Mouse (Mus musculus): ENCODE results near the gene Tktl2. TPM values are rescaled to one million over a fixed set of nuclear protein-coding genes. Genes with fewer than 3 reads are reported as not detected.

Gene Tktl2
- polyA plus RNA-seq (2016; fragmentation: Nextera tagmentation; extraction: Ambion mirVana), result 0.06 TPM in 1 of 2 replicates, not detected in the other

- Histone ChIP-seq H3K9ac (replicated peaks) (no peak within 1 kb of the TSS), H3K9me3 (no peaks in the 10 kb centered on the region), H3K27ac (replicated peaks) (no peak within 1 kb of the TSS), H3K27me3 (no peaks in the 10 kb centered on the region), H3K4me2 (replicated peaks) (no peak within 1 kb of the TSS), H3K4me1 (no peaks in the 10 kb centered on the region), H3K36me3 (no peaks in the 10 kb centered on the region), H3K4me3 (no peak within 1 kb of the TSS)
- no peak for ATAC-seq (ENCODE audit: low FRiP score, low read depth)
- WGBS, result 96% methylated on average over 22 of the region's 22 CpGs
Observed at GRCm38 (mm10) chr8:66511537-66511936, at the start of gene Tktl2. Tktl2 (plus strand) TSS chr8:66511756.

GRCm38 (mm10) chr8:66469821-66470220, 41.7 kb upstream of the Tktl2 start:
- no peak overlapping the region for H3K9ac ChIP-seq (replicated peaks)
- WGBS, result 90% methylated on average over 3 of the region's 3 CpGs

GRCm38 (mm10) chr8:66476880-66477279, 34.7 kb upstream of the Tktl2 start:
- H3K9ac ChIP-seq (replicated peaks), result no peak overlapping the region
- H3K27me3 ChIP-seq, result no peaks in the 10 kb centered on the region
- WGBS, result 96% methylated on average over 3 of the region's 3 CpGs
- no peak overlapping the region for H3K27ac ChIP-seq (replicated peaks)
- no peak overlapping the region for H3K4me3 ChIP-seq
- ATAC-seq (ENCODE audit: low FRiP score, low read depth), result no peak
- H3K4me2 ChIP-seq (replicated peaks), result no peak overlapping the region
- H3K4me1 ChIP-seq, result no peaks in the 10 kb centered on the region
- no peaks in the 10 kb centered on the region for H3K9me3 ChIP-seq
- peaks cover 58% of the 10 kb centered on the region for H3K36me3 ChIP-seq

More at GRCm38 (mm10) chr8:66469821-66470220, 41.7 kb upstream of the Tktl2 start:
- H3K9me3 ChIP-seq, result no peaks in the 10 kb centered on the region
- H3K27me3 ChIP-seq, result no peaks in the 10 kb centered on the region
- H3K36me3 ChIP-seq, result peaks cover under 1% of the 10 kb centered on the region; the same call in 1 of the 2 replicates
- no peak overlapping the region for H3K4me3 ChIP-seq
- no peak overlapping the region for H3K27ac ChIP-seq (replicated peaks)
- H3K4me2 ChIP-seq (replicated peaks), result no peak overlapping the region
- no peaks in the 10 kb centered on the region for H3K4me1 ChIP-seq
- no peak for ATAC-seq (ENCODE audit: low FRiP score, low read depth)

GRCm38 (mm10) chr8:66486084-66486763, 25.3 kb upstream of the Tktl2 start, which contains the start of gene Tma16:
Tma16 (minus strand) TSS chr8:66486530.
- Histone ChIP-seq H3K27ac (replicated peaks) (peak within 1 kb of the TSS; percentile 69), H3K36me3 (peaks cover 21% of the 10 kb centered on the region), H3K9ac (replicated peaks) (peak within 1 kb of the TSS; percentile 76), H3K9me3 (no peaks in the 10 kb centered on the region), H3K4me2 (replicated peaks) (peak within 1 kb of the TSS; percentile 70), H3K27me3 (no peaks in the 10 kb centered on the region), H3K4me3 (peak within 1 kb of the TSS; percentile 91), H3K4me1 (peaks cover 6% of the 10 kb centered on the region; the same call in 1 of the 2 replicates)
- ATAC-seq (ENCODE audit: low FRiP score, low read depth), result peak; percentile 97
- WGBS, result under 1% methylated on average over 45 of the region's 45 CpGs

- Histone ChIP-seq H3K27me3 (no peaks in the 10 kb centered on the region), H3K4me2 (replicated peaks) (no peak overlapping the region), H3K9ac (replicated peaks) (no peak overlapping the region), H3K4me1 (peaks cover 6% of the 10 kb centered on the region; the same call in 1 of the 2 replicates), H3K36me3 (peaks cover 3% of the 10 kb centered on the region; the same call in 1 of the 2 replicates), H3K9me3 (no peaks in the 10 kb centered on the region), H3K4me3 (no peak overlapping the region), H3K27ac (replicated peaks) (no peak overlapping the region)
- ATAC-seq (ENCODE audit: low FRiP score, low read depth), result no peak
- 49% methylated on average over 3 of the region's 3 CpGs for WGBS
Observed at GRCm38 (mm10) chr8:66488556-66488955, 23.0 kb upstream of the Tktl2 start.

- 92% methylated on average over 4 of the region's 4 CpGs for WGBS
- Histone ChIP-seq H3K9ac (replicated peaks) (no peak overlapping the region), H3K27me3 (no peaks in the 10 kb centered on the region), H3K4me1 (no peaks in the 10 kb centered on the region), H3K27ac (replicated peaks) (no peak overlapping the region), H3K9me3 (no peaks in the 10 kb centered on the region), H3K36me3 (no peaks in the 10 kb centered on the region), H3K4me3 (no peak overlapping the region), H3K4me2 (replicated peaks) (no peak overlapping the region)
- ATAC-seq (ENCODE audit: low FRiP score, low read depth), result no peak
Observed at GRCm38 (mm10) chr8:66490624-66491023, 20.9 kb upstream of the Tktl2 start.

GRCm38 (mm10) chr8:66494496-66494895, 17.1 kb upstream of the Tktl2 start:
- no peak overlapping the region for H3K9ac ChIP-seq (replicated peaks)
- no peaks in the 10 kb centered on the region for H3K9me3 ChIP-seq
- ATAC-seq (ENCODE audit: low FRiP score, low read depth), result no peak
- H3K4me2 ChIP-seq (replicated peaks), result no peak overlapping the region
- no peaks in the 10 kb centered on the region; the same call in 1 of the 2 replicates for H3K27me3 ChIP-seq
- no peaks in the 10 kb centered on the region for H3K36me3 ChIP-seq
- WGBS, result 74% methylated on average over 2 of the region's 2 CpGs
- H3K4me3 ChIP-seq, result no peak overlapping the region
- H3K27ac ChIP-seq (replicated peaks), result no peak overlapping the region
- no peaks in the 10 kb centered on the region for H3K4me1 ChIP-seq

DNA sequence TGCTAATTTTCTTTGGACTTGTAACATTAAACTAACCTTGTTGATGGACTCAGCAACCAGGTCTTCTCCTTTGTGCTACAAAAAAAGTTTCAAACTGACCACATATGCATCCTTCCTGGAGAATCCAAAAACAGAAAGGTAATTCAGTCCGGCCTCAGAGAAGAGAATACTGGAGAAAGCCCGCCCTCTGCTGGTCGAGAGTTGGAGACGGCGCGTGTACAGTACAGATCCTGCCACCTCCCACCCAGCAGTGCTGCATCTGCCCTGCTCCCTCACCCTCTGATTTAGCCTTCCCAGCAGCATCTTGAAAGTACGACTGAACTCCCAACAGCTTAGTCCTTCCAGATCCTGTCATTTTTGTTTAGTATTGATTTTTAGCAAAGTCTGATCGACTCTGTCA, 15.8 kb upstream of the Tktl2 start:
- no peaks in the 10 kb centered on the region for H3K9me3 ChIP-seq
- no peaks in the 10 kb centered on the region; the same call in 1 of the 2 replicates for H3K27me3 ChIP-seq
- peak; percentile 89 for ATAC-seq (ENCODE audit: low FRiP score, low read depth)
- no peak overlapping the region for H3K9ac ChIP-seq (replicated peaks)
- H3K36me3 ChIP-seq, result no peaks in the 10 kb centered on the region
- WGBS, result 8% methylated on average over 8 of the region's 8 CpGs
- no peak overlapping the region for H3K4me2 ChIP-seq (replicated peaks)
- no peak overlapping the region for H3K4me3 ChIP-seq
- H3K4me1 ChIP-seq, result no peaks in the 10 kb centered on the region
- H3K27ac ChIP-seq (replicated peaks), result no peak overlapping the region

DNA sequence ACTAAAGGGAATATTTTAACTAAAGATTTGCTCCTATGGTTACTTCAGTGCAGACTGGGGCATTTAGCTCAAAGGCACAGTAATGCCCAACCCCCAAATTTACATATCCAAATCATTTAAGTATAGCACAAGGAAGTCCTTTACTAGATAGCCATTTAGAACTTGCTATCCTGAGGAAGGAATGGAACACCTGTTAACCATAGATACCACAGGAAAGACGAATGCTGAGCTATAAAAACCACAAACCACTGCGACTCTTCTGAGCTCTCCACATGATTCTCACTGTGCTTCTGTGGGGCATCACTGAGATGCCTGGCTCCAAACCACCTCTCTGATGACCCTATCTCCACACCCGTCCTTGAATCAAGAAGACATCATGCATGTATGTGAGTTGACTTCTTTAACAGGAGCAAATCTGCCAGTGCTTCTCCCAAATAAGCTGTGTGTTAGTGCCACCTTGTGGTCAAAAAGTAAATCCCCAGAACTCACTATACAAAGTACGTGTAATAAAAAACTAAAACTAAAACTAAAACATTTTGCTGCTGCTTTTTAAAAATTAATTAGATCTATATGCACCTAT, 14.5 kb upstream of the Tktl2 start:
- Histone ChIP-seq H3K4me1 (no peaks in the 10 kb centered on the region), H3K9me3 (no peaks in the 10 kb centered on the region), H3K4me2 (replicated peaks) (no peak overlapping the region), H3K4me3 (no peak overlapping the region), H3K27me3 (no peaks in the 10 kb centered on the region; the same call in 1 of the 2 replicates), H3K9ac (replicated peaks) (no peak overlapping the region), H3K36me3 (no peaks in the 10 kb centered on the region), H3K27ac (replicated peaks) (no peak overlapping the region)
- WGBS, result 43% methylated on average over 4 of the region's 4 CpGs
- no peak for ATAC-seq (ENCODE audit: low FRiP score, low read depth)

DNA sequence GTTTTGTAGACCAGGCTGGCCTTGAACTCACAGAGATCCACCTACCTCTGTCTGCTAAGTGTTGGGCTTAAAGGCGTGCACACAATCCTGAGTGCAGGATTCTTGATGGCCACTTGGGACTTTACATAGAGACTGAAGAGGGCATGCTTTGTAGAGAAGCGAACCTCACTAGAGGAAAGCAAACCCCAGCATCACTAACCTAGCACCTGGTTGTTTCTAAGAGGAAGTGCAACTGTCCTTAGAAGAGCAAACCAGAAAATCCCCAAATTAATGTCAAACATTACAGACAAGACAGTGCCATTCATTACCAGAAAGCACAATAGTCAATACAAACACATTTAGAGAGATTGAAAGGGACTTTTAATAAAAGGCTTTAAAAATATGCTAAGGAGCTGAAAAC, 8.2 kb upstream of the Tktl2 start:
- H3K4me3 ChIP-seq, result no peak overlapping the region
- no peaks in the 10 kb centered on the region for H3K36me3 ChIP-seq
- no peaks in the 10 kb centered on the region for H3K27me3 ChIP-seq
- no peak overlapping the region for H3K9ac ChIP-seq (replicated peaks)
- ATAC-seq (ENCODE audit: low FRiP score, low read depth), result no peak
- H3K4me1 ChIP-seq, result no peaks in the 10 kb centered on the region
- WGBS, result 88% methylated on average over 2 of the region's 2 CpGs
- H3K4me2 ChIP-seq (replicated peaks), result no peak overlapping the region
- H3K27ac ChIP-seq (replicated peaks), result no peak overlapping the region
- no peaks in the 10 kb centered on the region for H3K9me3 ChIP-seq

DNA sequence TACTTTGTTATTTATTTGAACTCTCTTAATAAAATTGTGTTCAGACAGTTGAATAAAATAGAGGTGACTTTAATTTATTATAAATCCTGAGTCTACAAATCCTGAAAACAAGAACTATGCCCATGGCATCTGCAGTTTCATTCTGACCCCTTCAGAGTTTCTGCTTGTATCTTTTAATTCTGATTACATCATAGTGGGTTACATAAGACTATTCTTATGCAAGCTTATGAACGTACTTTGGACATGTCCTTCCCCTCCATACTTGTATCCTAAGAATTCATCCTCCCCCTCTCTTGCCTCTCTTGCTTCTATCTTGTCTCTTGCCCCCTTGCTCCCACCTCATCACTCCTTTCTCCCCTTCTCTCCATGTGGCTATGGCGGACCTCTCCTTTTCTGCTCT, 7.6 kb downstream of the Tktl2 start:
- H3K27me3 ChIP-seq, result no peaks in the 10 kb centered on the region
- H3K9ac ChIP-seq (replicated peaks), result no peak overlapping the region
- no peak overlapping the region for H3K4me2 ChIP-seq (replicated peaks)
- H3K36me3 ChIP-seq, result no peaks in the 10 kb centered on the region
- H3K4me3 ChIP-seq, result no peak overlapping the region
- no peak for ATAC-seq (ENCODE audit: low FRiP score, low read depth)
- 96% methylated on average over 2 of the region's 2 CpGs for WGBS
- H3K27ac ChIP-seq (replicated peaks), result no peak overlapping the region
- no peaks in the 10 kb centered on the region for H3K9me3 ChIP-seq
- no peaks in the 10 kb centered on the region for H3K4me1 ChIP-seq

DNA sequence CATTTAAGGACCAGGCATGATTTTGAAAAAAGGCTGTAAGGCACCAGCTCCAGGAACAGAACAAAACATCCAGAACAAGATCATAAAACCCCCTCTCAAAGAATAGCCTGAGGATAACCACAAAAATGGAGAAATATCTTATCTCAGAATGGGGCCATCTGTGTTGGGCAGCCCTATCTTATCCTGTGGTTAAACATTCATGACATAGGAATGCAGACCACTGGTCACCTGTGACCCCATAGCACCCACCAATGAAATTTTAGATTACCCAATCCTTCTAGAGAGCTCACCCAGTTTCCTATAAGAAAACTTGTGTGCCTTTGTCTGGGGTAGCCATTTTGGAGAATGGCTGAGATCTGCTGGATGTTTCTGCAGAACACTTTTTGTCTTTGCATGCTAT, 9.0 kb downstream of the Tktl2 start:
- H3K4me1 ChIP-seq, result no peaks in the 10 kb centered on the region
- H3K9me3 ChIP-seq, result no peaks in the 10 kb centered on the region

More for the DNA sequence above, 9.0 kb downstream of the Tktl2 start:
- Histone ChIP-seq H3K27ac (replicated peaks) (no peak overlapping the region), H3K9ac (replicated peaks) (no peak overlapping the region), H3K36me3 (no peaks in the 10 kb centered on the region), H3K4me3 (no peak overlapping the region), H3K27me3 (no peaks in the 10 kb centered on the region), H3K4me2 (replicated peaks) (no peak overlapping the region)
- no peak for ATAC-seq (ENCODE audit: low FRiP score, low read depth)
